Mouse (Mus musculus): ENCODE data around the gene Slc38a10. TPM values are rescaled to one million over a fixed set of nuclear protein-coding genes. Genes with fewer than 3 reads are reported as not detected.

Slc38a10 gene
- total RNA-seq, 4 experiments from 2014 or later, result 88.9 to 104 (median 91.6) TPM

DNA sequence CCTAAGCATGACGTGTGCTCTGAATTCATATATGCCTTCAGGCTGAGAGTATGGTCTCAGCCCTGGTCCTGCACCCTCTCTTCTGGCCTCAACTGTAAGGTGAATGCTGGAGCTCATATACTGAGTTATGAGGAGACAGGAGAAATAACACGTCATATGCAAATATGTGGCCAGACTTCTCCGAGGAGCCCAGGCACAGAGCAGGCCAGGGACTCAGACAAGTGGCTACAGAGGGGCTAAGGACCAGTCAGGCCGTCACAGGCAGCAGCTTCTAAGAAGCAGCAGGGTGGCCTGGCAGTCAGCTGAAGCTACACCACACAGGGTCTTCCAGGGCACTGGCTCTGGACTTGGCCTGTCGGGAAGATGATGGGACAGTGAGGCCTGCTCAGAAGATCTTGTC is 87.8 kb downstream of the Slc38a10 start:
- no peak for DNase-seq (ENCODE audit: low spot score)

DNA sequence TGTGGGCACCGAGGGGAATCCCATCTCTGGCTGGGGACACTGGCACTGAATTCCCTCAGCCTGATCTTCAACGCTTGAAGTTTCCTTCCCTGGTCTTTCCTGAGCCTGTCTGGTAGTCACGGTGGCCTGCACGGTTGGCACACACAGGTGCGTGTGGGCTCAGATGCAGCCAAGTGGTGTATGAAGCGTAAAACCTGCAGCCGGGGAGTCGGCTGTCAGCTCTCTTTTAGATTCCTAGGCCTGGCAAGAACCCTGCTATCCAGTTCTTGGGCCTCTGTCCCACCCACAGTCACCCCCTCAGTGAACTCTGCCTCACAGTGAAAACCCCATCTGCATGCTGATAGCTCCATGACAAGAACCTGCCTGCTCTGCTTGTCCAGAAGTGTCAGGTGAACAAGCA is 90.5 kb downstream of the Slc38a10 start:
- no peak for DNase-seq (ENCODE audit: low spot score)

DNA sequence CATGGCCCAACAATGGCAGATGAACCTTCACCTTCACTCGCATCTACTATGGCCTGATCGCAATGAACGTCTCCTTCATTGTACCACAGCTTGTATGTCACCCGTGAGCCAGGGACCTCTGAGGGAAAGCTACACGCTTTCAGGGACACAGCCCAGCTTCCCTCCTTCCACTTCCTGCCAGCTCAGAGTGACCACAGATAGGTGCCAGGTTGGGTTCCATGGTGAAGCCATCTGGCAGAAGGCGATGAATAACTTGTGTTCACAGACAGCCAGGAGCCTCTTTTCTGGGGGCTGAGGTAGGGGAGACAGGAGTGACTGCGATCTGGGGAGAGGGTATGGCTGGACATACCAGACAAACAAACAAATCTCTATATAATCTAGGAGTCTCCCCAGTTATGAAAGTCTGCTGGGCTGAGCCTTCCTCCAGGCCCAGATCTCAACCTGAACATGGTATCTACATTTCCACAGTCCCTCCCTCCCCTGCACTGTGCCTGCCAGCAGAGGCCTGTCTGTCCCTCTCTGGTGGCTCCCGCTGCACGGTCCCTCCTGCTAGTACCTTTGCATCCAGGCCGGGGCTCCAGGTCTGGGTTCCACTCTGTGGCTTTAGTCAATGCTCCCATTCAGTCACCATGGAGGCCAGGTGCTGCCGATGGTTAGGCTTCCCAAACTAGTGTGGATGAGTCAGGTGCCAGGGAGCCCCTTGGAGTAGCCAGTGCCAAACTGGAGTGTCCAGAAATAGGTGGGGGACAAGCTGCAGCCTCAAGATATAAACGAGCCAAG is 95.0 kb downstream of the Slc38a10 start:
- DNase-seq (ENCODE audit: low spot score), result no peak

Small RNA genes lying within 50 kb of the gene (microRNA-seq; reads per million reads assigned to microRNA genes)
- gene Gm25948, result not detected

Other genes with a start within 250 kb of the Slc38a10 start
- 10 to 100 TPM; 29.9 to 33.7 (median 30.4) TPM for gene Chmp6, start 237.9 kb downstream of the Slc38a10 start, total RNA-seq (2022)
- gene Baiap2, start 208.6 kb downstream of the Slc38a10 start, total RNA-seq (2022), result 10 to 100 TPM in 1 of 4 experiments, 1 to 10 TPM in 3; 4.8 to 10.0 (median 5.8) TPM
- 1 to 10 TPM; 3.1 to 6.2 (median 4.7) TPM for gene Aatk, start 104.2 kb downstream of the Slc38a10 start, total RNA-seq (2022)
- 10 to 100 TPM in 3 of 4 experiments, 1 to 10 TPM in 1; 8.9 to 16.0 (median 11.7) TPM for gene Cep131, start 64.5 kb downstream of the Slc38a10 start, total RNA-seq (2022)
- gene Tepsin, start 52.6 kb downstream of the Slc38a10 start, total RNA-seq (2022), result 1 to 10 TPM; 4.8 to 7.0 (median 6.9) TPM
- 100 to 1,000 TPM in 1 of 4 experiments, 10 to 100 TPM in 3; 68.5 to 103 (median 82.8) TPM for gene Ndufaf8, start 52.4 kb downstream of the Slc38a10 start, total RNA-seq (2022)
- gene Bahcc1, start 81.6 kb upstream of the Slc38a10 start, total RNA-seq (2022), result 10 to 100 TPM in 2 of 4 experiments, 1 to 10 TPM in 2; 6.2 to 12.6 (median 9.3) TPM
- gene Actg1, start 197.2 kb upstream of the Slc38a10 start, total RNA-seq (2022), result 100 to 1,000 TPM; 188 to 320 (median 251) TPM
- gene Fscn2, start 210.2 kb upstream of the Slc38a10 start, total RNA-seq (2022), result not detected
- gene Faap100, start 227.4 kb upstream of the Slc38a10 start, total RNA-seq (2022), result 10 to 100 TPM; 12.1 to 18.3 (median 13.6) TPM

Measured in heart, adult 8-10 months (tissue).